Mouse (Mus musculus) lung, embryonic 14.5 days (tissue): ENCODE measurements around the gene Pxmp2. TPM values are rescaled to one million over a fixed set of nuclear protein-coding genes. Genes with fewer than 3 reads are reported as not detected.

Experiments
- ATAC-seq: fragments of 200-750 bp; cut with Nextera tagmentation; 2 replicates; pipeline ENCODE4 v1.8.0; 2017; ENCODE audit warnings: mild to moderate bottlenecking, moderate TSS enrichment, moderate library complexity; ENCODE audit not compliant: insufficient read depth
- DNase-seq: peaks from one replicate; pipeline ENCODE4 v3.0.0-alpha.2; 2015
- H3K27ac ChIP-seq: fragments of 300-500 bp; sonication (generic); 2 replicates; pipeline ENCODE4 v1.5.1; 2014; ENCODE audit warnings: low read depth, mild to moderate bottlenecking, moderate library complexity
- H3K27me3 ChIP-seq: fragments of 300-500 bp; sonication (generic); 2 replicates; pipeline ENCODE4 v1.6.1; 2014; ENCODE audit warnings: low read length, control low read depth; ENCODE audit not compliant: insufficient read depth
- H3K36me3 ChIP-seq: fragments of 300-500 bp; sonication (generic); 2 replicates; pipeline ENCODE4 v1.6.1; 2014; ENCODE audit warnings: control low read depth; ENCODE audit not compliant: insufficient read depth
- H3K4me1 ChIP-seq: fragments of 300-500 bp; sonication (generic); 2 replicates; pipeline ENCODE4 v1.6.1; 2014; ENCODE audit warnings: antibody characterized with exemption, control low read depth; ENCODE audit not compliant: insufficient read depth
- H3K4me2 ChIP-seq: fragments of 300-500 bp; sonication (generic); 2 replicates; pipeline ENCODE4 v1.6.1; 2014; ENCODE audit warnings: mild to moderate bottlenecking
- H3K4me3 ChIP-seq: fragments of 300-500 bp; sonication (generic); 2 replicates; pipeline ENCODE4 v1.5.1; 2014; ENCODE audit warnings: low read depth, low read length
- H3K9ac ChIP-seq: fragments of 300-500 bp; sonication (generic); 2 replicates; pipeline ENCODE4 v1.6.1; 2014
- H3K9me3 ChIP-seq: fragments of 300-500 bp; sonication (generic); 2 replicates; pipeline ENCODE4 v1.6.1; 2016; ENCODE audit warnings: low read depth, low read length, control low read depth
- CTCF ChIP-seq: IDR thresholded peaks from 2 replicates; pipeline ENCODE4 v1.5.1; 2016; ENCODE audit warnings: antibody characterized with exemption, low read depth
- WGBS: fragments of 180-500 bp; shearing (Covaris S2); extraction: QIAGEN DNeasy Blood & Tissue Kit; methylation state at CpG from one replicate; pipeline ENCODE4 v1.1.7; 2014; 5-methylcytosine and 5-hydroxymethylcytosine counted together
- polyA plus RNA-seq: library from polyadenylated mRNA; unstranded; fragments of >200 nt; fragmentation: Nextera tagmentation; extraction: Ambion mirVana; gene quantifications from 2 replicates; pipeline ENCODE4 v1.2.1, GENCODE M21; 2014

The Pxmp2 gene
- 8.5 and 9.4 TPM in 2 replicates for polyA plus RNA-seq

GRCm38 (mm10) chr5:110285770-110286445 is at the start of gene Pxmp2, which contains the start of gene Pole:
TSS of gene Pxmp2 (minus strand) at chr5:110286186.
TSS of gene Pole (plus strand) at chr5:110286306.
- no peaks in the 10 kb centered on the region for H3K9me3 ChIP-seq
- peaks cover 4% of the 10 kb centered on the region; the same call in 1 of the 2 replicates for H3K4me1 ChIP-seq
- DNase-seq (peak; percentile 98), ATAC-seq (peak; percentile 99)
- peak within 1 kb of the TSS; percentile 72 for H3K4me3 ChIP-seq
- H3K4me2 ChIP-seq, result peak within 1 kb of the TSS; percentile 97
- peak within 1 kb of the TSS; percentile 80 for H3K27ac ChIP-seq
- WGBS, result under 1% methylated on average over 64 of the region's 64 CpGs
- H3K36me3 ChIP-seq, result peaks cover 21% of the 10 kb centered on the region
- peaks cover 16% of the 10 kb centered on the region for H3K27me3 ChIP-seq
- peak within 1 kb of the TSS; percentile 83 for H3K9ac ChIP-seq
- TF ChIP-seq CTCF, result no peak

DNA sequence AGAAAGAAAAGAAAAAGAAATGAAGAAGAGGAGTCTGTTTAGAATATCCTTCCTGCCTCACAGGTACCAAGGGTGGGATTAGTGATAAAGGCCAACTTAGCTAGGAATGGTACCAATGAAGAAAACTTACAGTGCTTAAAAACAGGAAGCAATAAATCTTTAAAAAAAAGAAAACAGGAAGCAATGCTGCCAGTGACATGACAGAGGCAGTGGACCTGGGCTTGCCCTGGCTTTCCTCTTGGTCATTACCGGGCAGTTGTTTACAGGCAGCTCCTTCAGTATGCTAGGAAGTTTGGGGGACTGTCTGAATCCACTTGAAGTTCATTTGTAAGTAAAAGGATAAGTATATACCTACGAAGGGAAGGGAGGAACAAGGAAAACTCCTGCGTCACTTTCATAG is 44.5 kb upstream of the Pxmp2 start:
- no peaks in the 10 kb centered on the region for H3K4me1 ChIP-seq
- 76% methylated on average over 3 of the region's 3 CpGs for WGBS
- no peaks in the 10 kb centered on the region for H3K9me3 ChIP-seq
- DNase-seq, result peak; percentile 14
- H3K27me3 ChIP-seq, result no peaks in the 10 kb centered on the region
- TF ChIP-seq CTCF, result no peak
- no peak overlapping the region for H3K4me3 ChIP-seq
- no peak overlapping the region for H3K4me2 ChIP-seq
- no peak for ATAC-seq
- no peak overlapping the region for H3K27ac ChIP-seq
- H3K9ac ChIP-seq, result no peak overlapping the region
- H3K36me3 ChIP-seq, result peaks cover 87% of the 10 kb centered on the region

DNA sequence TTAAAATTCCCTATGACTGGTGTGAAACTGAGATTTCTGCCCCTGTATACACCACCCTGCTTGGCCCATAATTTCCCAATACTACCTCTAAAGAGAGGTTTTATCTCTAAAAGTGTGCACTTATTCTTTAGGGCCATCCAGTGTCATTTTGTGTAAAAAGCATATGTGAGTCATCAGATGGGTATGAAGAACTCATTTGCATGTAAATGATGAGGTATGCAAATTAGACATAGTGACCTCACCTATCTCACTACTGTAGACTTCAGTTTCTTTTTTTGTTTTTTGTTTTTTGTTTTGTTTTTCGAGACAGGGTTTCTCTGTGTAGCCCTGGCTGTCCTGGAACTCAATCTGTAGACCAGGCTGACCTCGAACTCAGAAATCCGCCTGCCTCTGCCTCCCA is 27.1 kb upstream of the Pxmp2 start:
- Histone ChIP-seq H3K27me3 (no peaks in the 10 kb centered on the region), H3K9me3 (no peaks in the 10 kb centered on the region), H3K9ac (no peak overlapping the region), H3K4me1 (no peaks in the 10 kb centered on the region), H3K4me2 (no peak overlapping the region), H3K36me3 (peaks cover 70% of the 10 kb centered on the region), H3K4me3 (no peak overlapping the region), H3K27ac (no peak overlapping the region)
- DNase-seq, result no peak
- no peak for TF ChIP-seq CTCF
- WGBS, result 95% methylated on average over 3 of the region's 3 CpGs
- no peak for ATAC-seq

DNA sequence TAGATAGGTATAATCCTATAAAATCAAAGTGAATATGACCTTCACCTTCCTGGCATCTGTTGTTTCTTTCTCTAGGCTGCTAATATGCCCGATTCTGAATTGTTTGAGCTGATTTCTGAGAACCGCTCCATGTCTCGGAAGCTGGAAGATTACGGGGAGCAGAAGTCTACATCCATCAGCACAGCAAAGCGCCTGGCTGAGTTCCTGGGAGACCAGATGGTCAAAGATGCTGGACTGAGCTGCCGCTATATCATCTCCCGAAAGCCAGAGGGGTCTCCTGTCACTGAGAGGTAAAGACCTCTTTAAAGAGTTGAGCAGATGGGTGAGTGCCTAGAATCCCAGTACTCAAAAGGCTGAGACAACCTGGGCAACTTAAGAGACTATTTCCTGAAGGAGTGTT is 22.9 kb upstream of the Pxmp2 start:
- H3K4me2 ChIP-seq, result no peak overlapping the region
- peaks cover 88% of the 10 kb centered on the region for H3K36me3 ChIP-seq
- no peak overlapping the region for H3K4me3 ChIP-seq
- H3K4me1 ChIP-seq, result no peaks in the 10 kb centered on the region
- no peaks in the 10 kb centered on the region for H3K9me3 ChIP-seq
- no peak for ATAC-seq
- no peaks in the 10 kb centered on the region for H3K27me3 ChIP-seq
- DNase-seq, result no peak
- no peak overlapping the region for H3K9ac ChIP-seq
- 94% methylated on average over 7 of the region's 7 CpGs for WGBS
- no peak for TF ChIP-seq CTCF
- H3K27ac ChIP-seq, result no peak overlapping the region

GRCm38 (mm10) chr5:110300591-110300990 is 14.6 kb upstream of the Pxmp2 start:
- no peak overlapping the region for H3K4me2 ChIP-seq
- no peaks in the 10 kb centered on the region for H3K4me1 ChIP-seq
- no peak overlapping the region for H3K27ac ChIP-seq
- peaks cover 95% of the 10 kb centered on the region for H3K36me3 ChIP-seq
- no peaks in the 10 kb centered on the region for H3K27me3 ChIP-seq
- ATAC-seq, result no peak
- TF ChIP-seq CTCF, result no peak
- WGBS, result 90% methylated on average over 2 of the region's 2 CpGs
- no peaks in the 10 kb centered on the region for H3K9me3 ChIP-seq
- DNase-seq, result no peak
- H3K4me3 ChIP-seq, result no peak overlapping the region
- H3K9ac ChIP-seq, result no peak overlapping the region

DNA sequence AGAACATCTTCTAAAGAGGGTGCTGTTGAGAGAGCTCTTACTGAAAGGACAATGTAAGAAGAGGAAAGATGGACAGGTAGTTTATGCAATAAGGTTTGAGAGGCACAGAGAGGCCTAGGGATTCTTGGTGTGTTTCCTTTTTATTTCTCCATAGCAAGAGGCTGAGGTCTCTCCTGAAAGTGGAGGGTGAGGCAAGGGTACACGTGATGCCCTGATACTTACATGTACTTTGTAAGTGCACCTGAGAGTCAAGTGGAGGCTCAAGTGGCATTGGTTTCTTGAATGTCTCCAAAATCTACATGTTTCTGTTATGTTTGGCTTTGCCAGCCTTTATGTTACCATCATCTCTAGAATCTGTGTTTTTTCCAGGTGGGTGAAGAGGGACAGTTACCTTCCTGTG is 10.7 kb upstream of the Pxmp2 start:
- no peak for DNase-seq
- H3K27me3 ChIP-seq, result no peaks in the 10 kb centered on the region
- TF ChIP-seq CTCF, result no peak
- H3K4me2 ChIP-seq, result no peak overlapping the region
- no peak overlapping the region for H3K9ac ChIP-seq
- H3K4me3 ChIP-seq, result no peak overlapping the region
- H3K4me1 ChIP-seq, result no peaks in the 10 kb centered on the region
- H3K27ac ChIP-seq, result no peak overlapping the region
- ATAC-seq, result no peak
- H3K9me3 ChIP-seq, result no peaks in the 10 kb centered on the region
- peaks cover 91% of the 10 kb centered on the region for H3K36me3 ChIP-seq
- WGBS, result 83% methylated on average over 1 of the region's 1 CpGs

DNA sequence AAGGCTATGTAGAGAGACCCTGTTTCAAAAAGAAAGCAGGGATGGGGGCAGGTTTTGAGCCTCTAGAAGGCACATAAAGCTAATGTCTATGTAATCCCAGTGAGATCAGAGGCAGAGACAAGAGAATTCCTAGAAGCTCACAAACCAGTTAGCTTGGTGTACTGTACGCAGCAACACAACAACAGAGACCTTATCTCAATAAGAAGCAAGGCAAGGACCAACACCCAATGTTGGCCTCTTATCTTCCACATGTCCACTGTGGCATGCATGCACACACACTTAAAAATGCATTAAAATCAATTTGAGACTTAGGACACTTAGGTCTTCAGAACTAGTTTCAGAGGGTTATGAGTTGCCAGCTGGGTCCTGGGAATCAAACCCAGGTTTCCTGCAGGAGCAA is 5.7 kb upstream of the Pxmp2 start:
- Histone ChIP-seq H3K27ac (no peak overlapping the region), H3K36me3 (peaks cover 71% of the 10 kb centered on the region), H3K9ac (no peak overlapping the region), H3K9me3 (no peaks in the 10 kb centered on the region), H3K4me3 (no peak overlapping the region), H3K4me2 (no peak overlapping the region), H3K27me3 (no peaks in the 10 kb centered on the region), H3K4me1 (no peaks in the 10 kb centered on the region)
- ATAC-seq (no peak), DNase-seq (no peak)
- WGBS, result 92% methylated on average over 1 of the region's 1 CpGs
- no peak for TF ChIP-seq CTCF
